In genomic region chr2:49733656-49734008, GRCm38 (mm10) we compare ENCODE assay signal across 8 mouse cellular contexts. TPM values are rescaled to one million over a fixed set of nuclear protein-coding genes. Genes with fewer than 3 reads are reported as not detected.
DNase-seq lines count a peak whose midpoint lies in the region; ATAC-seq lines count a peak whose summit lies in the region.

No protein-coding gene starts in this region.

- H3K4me1 ChIP-seq in heart, embryonic 12.5 days (replicated peaks) = peaks cover 20% of the 10 kb centered on the region
- peaks cover 15% of the 10 kb centered on the region for H3K4me1 ChIP-seq in embryonic facial prominence, embryonic 15.5 days
- H3K4me1 ChIP-seq in limb, embryonic 11.5 days (ENCODE audit: control insufficient read depth, insufficient read depth, low read length) = peaks cover 33% of the 10 kb centered on the region

- no peaks in the 10 kb centered on the region for H3K27me3 ChIP-seq in heart, embryonic 12.5 days (replicated peaks)
- H3K27me3 ChIP-seq in embryonic facial prominence, embryonic 15.5 days = no peaks in the 10 kb centered on the region
- no peaks in the 10 kb centered on the region for H3K27me3 ChIP-seq in limb, embryonic 11.5 days (ENCODE audit: control insufficient read depth, insufficient read depth, low read length)

- peak overlapping the region; percentile 37; the same call in 1 of the 2 replicates for H3K4me2 ChIP-seq in heart, embryonic 12.5 days
- H3K4me2 ChIP-seq in embryonic facial prominence, embryonic 15.5 days (replicated peaks) = peak overlapping the region; percentile 48
- H3K4me2 ChIP-seq in limb, embryonic 11.5 days (ENCODE audit: low read depth, severe bottlenecking) = no peak overlapping the region

- intact Hi-C loops in heart, postnatal 10 days (cut with DNase I) = loop anchor here (2.0 to 5.0 kb wide), 2 partner anchors 375 to 826 kb away; no protein-coding TSS in a partner anchor

- no peak overlapping the region for H3K4me3 ChIP-seq in heart, embryonic 12.5 days
- H3K4me3 ChIP-seq in embryonic facial prominence, embryonic 15.5 days (replicated peaks) = peak overlapping the region; percentile 35
- H3K4me3 ChIP-seq in limb, embryonic 11.5 days (ENCODE audit: low read depth, low read length) = no peak overlapping the region

- WGBS in heart, embryonic 12.5 days = 49% methylated on average over 7 of the region's 7 CpGs
- WGBS in embryonic facial prominence, embryonic 15.5 days = 7% methylated on average over 7 of the region's 7 CpGs
- WGBS in limb, embryonic 11.5 days = 13% methylated on average over 7 of the region's 7 CpGs

- no peaks in the 10 kb centered on the region for H3K36me3 ChIP-seq in heart, embryonic 12.5 days
- H3K36me3 ChIP-seq in embryonic facial prominence, embryonic 15.5 days = no peaks in the 10 kb centered on the region
- H3K36me3 ChIP-seq in limb, embryonic 11.5 days (ENCODE audit: control insufficient read depth, insufficient read depth, low read length) = no peaks in the 10 kb centered on the region

- no peak for DNase-seq in heart, postnatal 10 days
- DNase-seq in 3T3-L1 (ENCODE audit: low read depth, low spot score) = peak; percentile 67
- peak; percentile 70 for DNase-seq in limb, embryonic 11.5 days (ENCODE audit: low spot score)
- DNase-seq in urinary bladder, postnatal 4 days (ENCODE audit: low spot score in 2 of 2) = no peak
- no peak for DNase-seq in retina, postnatal 1 day
- DNase-seq in adrenal gland, adult 2 months = no peak

- no peak for ATAC-seq in heart, embryonic 12.5 days (ENCODE audit: insufficient number of reproducible peaks, low FRiP score)
- peak; percentile 26; the same call in 1 of the 2 replicates for ATAC-seq in embryonic facial prominence, embryonic 15.5 days (ENCODE audit: insufficient number of reproducible peaks, low FRiP score, low TSS enrichment, low read depth)
- ATAC-seq in limb, embryonic 11.5 days (ENCODE audit: insufficient number of reproducible peaks, low FRiP score, low TSS enrichment, low read depth) = peak; percentile 72

- no peak overlapping the region for H3K27ac ChIP-seq in heart, embryonic 12.5 days (ENCODE audit: poor library complexity, severe bottlenecking)
- no peak overlapping the region for H3K27ac ChIP-seq in embryonic facial prominence, embryonic 15.5 days (replicated peaks)
- H3K27ac ChIP-seq in limb, embryonic 11.5 days (replicated peaks; ENCODE audit: low read depth, low read length) = peak overlapping the region; percentile 31; the same call in 1 of the 2 replicates

- H3K9me3 ChIP-seq in heart, embryonic 12.5 days (replicated peaks) = no peaks in the 10 kb centered on the region
- H3K9me3 ChIP-seq in embryonic facial prominence, embryonic 15.5 days (replicated peaks) = no peaks in the 10 kb centered on the region
- no peaks in the 10 kb centered on the region for H3K9me3 ChIP-seq in limb, embryonic 11.5 days (ENCODE audit: control insufficient read depth, low read length)

- no peak overlapping the region for H3K9ac ChIP-seq in heart, embryonic 12.5 days
- H3K9ac ChIP-seq in embryonic facial prominence, embryonic 15.5 days = no peak overlapping the region
- no peak overlapping the region for H3K9ac ChIP-seq in limb, embryonic 11.5 days (ENCODE audit: low read length)

RNA-seq across cellular contexts. Expression of gene Lypd6b, which starts 53.9 kb away (rescaled TPM):
- 2.6 and 3.8 TPM in 2 replicates for polyA plus RNA-seq in heart, embryonic 12.5 days (2016; fragmentation: Nextera tagmentation; extraction: Ambion mirVana)
- total RNA-seq in heart, postnatal 10 days (2021) = under 1 TPM in 1 of 2 experiments, not detected in 1; 0.29 TPM
- 12.0 and 12.5 TPM in 2 replicates for polyA plus RNA-seq in embryonic facial prominence, embryonic 15.5 days (2015; fragmentation: Nextera tagmentation; extraction: Ambion mirVana)
- 6.1 and 6.6 TPM in 2 replicates for polyA plus RNA-seq in limb, embryonic 11.5 days (2014; fragmentation: Nextera tagmentation; extraction: Ambion mirVana)
- 1 to 10 TPM in 1 of 2 experiments, not detected in 1; 1.1 TPM for total RNA-seq in adrenal gland, adult 2 months (2021)
- 0.06 TPM in 1 of 2 replicates, not detected in the other for polyA plus RNA-seq in adrenal gland, adult 2 months (2012; rRNA removed)

Comparison
In these comparisons a context has a peak if more than half of its experiments do, and no peak if none do; other contexts are left out.
1. DNase-seq: peak in 3T3-L1 (single experiment) and limb, embryonic 11.5 days (single experiment); none in heart, postnatal 10 days (0 of 2), urinary bladder, postnatal 4 days (0 of 2), retina, postnatal 1 day (single experiment) and adrenal gland, adult 2 months (single experiment).